Mouse (Mus musculus) granulocyte monocyte progenitor cell, adult 5-6 weeks (primary cell): ENCODE measurements around the gene Acot11. TPM values are rescaled to one million over a fixed set of nuclear protein-coding genes. Genes with fewer than 3 reads are reported as not detected.
A peak's percentile ranks its signal among the peaks of the same experiment; 100 is the strongest.

Source experiments
- ATAC-seq: replicated peaks from 2 replicates; pipeline ENCODE4 v1.8.0; 2016; ENCODE audit warnings: mild to moderate bottlenecking, moderate TSS enrichment, inconsistent platforms; ENCODE audit not compliant: poor library complexity, severe bottlenecking
- total RNA-seq, 2 experiments: library from RNA; stranded (forward) in 1 of 2; stranded (reverse) in 1 of 2; fragments of 200-712, 200-1000 nt in 1 of 2; fragments of >200 nt in 1 of 2; fragmentation: Nextera tagmentation in 1 of 2; gene quantifications; 2 replicates each; pipeline ENCODE4 v1.2.3; 2014 to 2017

The Acot11 gene
- total RNA-seq (2014; fragmentation: Nextera tagmentation): 5.0 and 5.9 TPM in 2 replicates
- 2.2 and 4.9 TPM in 2 replicates for total RNA-seq (2017)

- ATAC-seq: peak; percentile 48
Measured at GRCm38 (mm10) chr4:106804910-106805274, at the start of gene Acot11. TSS of gene Acot11 (minus strand) at chr4:106804998.

DNA sequence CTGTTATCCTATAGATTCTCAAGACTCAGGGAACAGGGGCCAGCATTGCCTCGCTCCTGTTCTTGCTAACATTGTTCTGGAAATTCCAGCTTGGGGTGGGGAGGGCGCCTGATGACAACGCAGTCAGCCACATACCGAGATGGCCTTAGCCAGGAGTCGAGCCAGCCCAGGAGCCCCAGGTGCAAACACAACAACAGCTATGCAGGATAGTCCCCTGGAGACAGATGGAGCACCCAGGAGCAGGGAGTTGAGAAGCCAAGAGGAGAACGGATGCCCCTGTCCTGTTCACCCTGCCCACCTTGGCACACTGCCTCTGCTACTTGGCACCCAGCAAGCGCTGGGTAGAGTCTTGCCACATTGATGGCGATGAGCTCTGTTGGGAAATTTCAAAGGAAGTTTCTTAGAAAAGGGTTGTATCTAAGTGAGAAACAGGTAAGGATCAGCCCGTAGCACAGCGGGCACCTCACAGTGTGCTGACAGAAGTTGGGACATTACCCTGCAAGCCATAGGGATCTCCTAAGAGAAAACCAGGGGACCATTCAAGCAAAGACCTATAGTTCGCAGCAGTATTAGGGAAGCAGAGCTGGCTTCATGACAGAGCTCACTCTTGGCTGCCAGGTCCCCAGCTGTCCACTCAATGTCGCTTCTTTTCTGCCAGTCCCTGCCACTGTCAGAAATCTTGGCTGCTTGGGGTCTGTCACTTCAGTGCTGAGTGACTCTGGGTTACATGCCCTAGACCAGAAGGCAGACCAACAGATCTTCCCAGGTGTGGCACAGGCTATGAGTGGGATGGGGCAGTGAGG lies 43.7 kb upstream of the Acot11 start:
- ATAC-seq: no peak

DNA sequence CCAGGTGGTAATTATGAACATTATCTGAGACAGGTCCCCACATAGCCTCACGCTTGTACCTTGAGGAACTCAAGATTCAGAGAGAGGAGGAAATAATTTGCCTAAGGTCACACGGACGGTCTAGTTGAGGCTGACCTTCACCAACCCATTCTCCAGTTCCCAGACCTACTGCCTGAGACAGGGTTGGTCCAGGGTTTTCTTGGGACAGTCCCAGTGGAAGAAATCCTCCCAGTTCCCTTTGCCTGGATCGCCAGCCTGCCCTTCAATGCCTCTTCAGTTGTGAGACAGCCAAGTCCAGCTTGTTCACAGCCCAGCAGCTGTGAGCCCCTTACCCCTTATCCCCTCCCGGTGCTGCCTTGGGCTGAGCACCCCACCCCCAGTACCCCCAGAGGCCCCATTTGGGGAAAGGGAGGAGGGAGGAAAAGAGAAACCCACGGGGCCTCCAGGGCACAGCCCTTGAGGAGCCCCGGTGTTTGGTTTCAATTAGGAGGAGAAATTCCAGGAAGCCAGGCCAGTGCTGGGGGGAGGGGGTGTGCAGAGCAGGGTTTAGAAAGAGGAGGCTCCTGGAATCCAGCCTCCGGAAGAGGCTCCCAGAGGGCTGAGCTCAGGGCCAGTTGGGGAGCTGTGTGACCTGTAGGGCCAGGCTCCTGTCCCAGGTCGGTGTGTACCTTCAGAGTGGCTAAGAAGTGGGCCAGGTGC lies 42.9 kb upstream of the Acot11 start:
- no peak for ATAC-seq

DNA sequence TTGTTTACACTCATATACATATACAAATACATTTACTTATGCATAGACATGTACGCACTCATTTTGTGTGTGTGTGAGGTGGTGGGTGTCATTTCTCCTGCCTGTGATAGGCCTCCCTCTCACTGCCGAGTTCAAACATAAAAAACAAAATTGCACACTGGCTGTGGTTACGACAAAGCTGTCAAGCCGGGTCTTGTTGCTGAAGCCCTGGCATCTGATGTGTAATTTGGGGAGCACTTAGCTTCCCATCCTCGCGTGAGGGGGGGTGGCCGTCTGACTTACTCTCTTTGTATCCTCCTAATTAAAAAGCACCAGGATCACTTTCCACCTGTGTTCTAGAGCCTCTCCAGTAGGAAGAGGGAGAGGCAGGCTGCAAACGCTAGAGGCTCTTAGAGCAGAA lies 37.8 kb upstream of the Acot11 start:
- no peak for ATAC-seq

GRCm38 (mm10) chr4:106841856-106842255 lies 37.1 kb upstream of the Acot11 start:
- ATAC-seq: no peak

- no peak for ATAC-seq
Measured at GRCm38 (mm10) chr4:106841303-106841702, 36.5 kb upstream of the Acot11 start.

DNA sequence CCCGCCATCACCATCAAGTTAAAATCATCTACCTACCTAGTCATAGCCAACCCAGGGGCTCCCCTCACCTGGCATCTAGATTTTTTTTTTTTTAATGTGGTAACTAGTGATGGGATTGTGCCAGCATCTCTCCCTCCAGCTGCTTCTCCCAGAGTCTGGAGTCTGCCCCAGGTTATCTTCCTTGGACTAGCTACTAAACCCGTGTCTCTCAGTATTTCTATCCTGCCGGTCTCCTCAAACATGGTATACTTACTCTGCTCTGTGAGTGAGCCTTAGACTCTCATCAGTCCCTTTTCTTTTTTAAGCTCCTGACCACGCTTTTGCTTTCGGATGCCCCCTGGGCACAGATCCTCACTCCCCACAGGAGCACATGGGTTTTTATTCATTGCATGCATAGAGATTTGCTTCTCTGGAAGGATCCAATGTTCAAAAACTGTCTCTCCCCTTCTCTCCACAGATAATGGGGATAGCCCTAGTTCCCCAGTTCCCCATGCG lies 35.9 kb upstream of the Acot11 start:
- ATAC-seq: no peak

GRCm38 (mm10) chr4:106839964-106840611 lies 35.3 kb upstream of the Acot11 start:
- peak; percentile 43 for ATAC-seq

GRCm38 (mm10) chr4:106839254-106839834 lies 34.5 kb upstream of the Acot11 start:
- no peak for ATAC-seq

GRCm38 (mm10) chr4:106838548-106839253 lies 33.9 kb upstream of the Acot11 start:
- ATAC-seq: peak; percentile 83

- peak; percentile 33 for ATAC-seq
Measured at GRCm38 (mm10) chr4:106837964-106838363, 33.2 kb upstream of the Acot11 start.

- ATAC-seq: 0 out of 2 replicates have a peak, but pooled peaks have one; percentile 9
Measured at GRCm38 (mm10) chr4:106837425-106837824, 32.6 kb upstream of the Acot11 start.

DNA sequence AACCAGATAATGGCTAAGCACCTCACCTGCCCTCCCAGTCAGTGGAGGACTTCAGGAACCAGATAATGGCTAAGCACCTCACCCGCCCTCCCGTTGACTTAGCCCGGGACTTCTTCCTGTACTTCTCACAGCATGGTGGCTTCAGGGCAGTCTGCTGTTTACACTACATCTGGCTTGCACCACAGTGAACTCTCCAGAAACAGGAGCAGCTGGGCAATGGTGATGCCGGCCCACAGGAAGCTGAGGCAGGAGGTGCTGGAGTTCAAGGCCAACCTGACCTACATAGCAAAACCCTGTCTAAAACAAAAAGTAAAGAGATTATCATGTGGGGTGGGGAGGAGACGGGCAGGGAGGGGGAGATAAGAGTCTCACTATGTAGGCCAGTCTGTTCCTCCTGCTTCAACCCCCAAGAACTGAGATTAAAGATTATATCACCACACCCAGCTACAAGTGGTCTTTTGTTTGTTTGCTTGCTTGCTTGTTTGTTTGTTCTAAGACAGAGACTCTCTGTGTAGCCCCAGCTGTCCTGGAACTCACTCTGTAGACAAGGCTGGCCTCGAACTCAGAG lies 25.8 kb upstream of the Acot11 start:
- no peak for ATAC-seq

DNA sequence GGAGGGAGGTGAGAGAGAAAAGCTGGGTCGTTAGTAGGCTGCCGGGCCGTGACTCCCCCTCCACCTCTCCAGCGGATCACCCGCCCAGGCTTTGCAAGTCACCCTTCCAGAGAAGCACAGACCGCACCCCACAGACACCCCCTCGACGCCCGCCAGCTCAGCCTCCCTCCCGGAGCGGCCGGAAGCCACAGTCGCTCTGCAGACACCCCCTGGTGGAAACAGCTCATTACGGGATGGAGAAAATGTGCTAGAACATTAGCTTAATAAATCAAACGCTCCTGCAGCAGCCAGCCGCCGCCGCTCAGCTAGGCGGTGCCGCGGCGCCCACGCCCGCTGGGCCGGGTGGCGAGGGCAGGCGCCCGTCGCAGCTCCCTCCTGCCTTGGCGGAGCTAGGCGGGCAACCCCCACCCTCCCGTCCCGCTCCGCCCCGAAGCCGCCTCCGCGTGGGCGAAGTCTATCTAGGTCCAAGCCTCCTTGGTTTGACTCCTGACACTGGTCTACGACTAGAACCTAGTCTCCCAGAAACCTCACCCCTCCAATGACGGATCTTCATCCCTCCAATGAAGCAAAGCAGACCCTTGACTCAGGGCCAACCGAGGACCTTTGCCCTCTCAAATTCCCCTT lies 23.1 kb upstream of the Acot11 start:
- peak; percentile 98 for ATAC-seq

DNA sequence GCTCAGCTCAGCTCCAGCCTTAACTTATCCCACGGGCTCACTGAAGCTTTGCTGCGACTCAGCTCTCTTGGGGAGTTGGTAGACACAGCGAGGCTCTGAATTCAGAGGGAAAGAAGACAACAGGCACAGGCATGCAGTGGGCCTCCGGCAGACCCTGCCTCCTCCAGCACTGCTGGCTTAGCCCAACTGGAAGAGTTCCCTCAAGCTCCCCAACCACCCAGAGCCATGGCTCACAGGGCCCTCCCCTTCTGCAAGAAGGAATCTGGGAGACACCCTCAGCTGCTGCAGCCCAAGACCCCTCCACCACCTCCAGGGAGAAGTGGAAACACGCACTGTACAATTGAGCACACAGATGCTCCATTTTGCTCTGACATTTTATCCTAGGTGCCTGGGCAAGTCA lies 20.4 kb upstream of the Acot11 start:
- no peak for ATAC-seq

- no peak for ATAC-seq
Measured at GRCm38 (mm10) chr4:106819404-106819803, 14.6 kb upstream of the Acot11 start.

GRCm38 (mm10) chr4:106818332-106818731 lies 13.5 kb upstream of the Acot11 start:
- ATAC-seq: no peak

DNA sequence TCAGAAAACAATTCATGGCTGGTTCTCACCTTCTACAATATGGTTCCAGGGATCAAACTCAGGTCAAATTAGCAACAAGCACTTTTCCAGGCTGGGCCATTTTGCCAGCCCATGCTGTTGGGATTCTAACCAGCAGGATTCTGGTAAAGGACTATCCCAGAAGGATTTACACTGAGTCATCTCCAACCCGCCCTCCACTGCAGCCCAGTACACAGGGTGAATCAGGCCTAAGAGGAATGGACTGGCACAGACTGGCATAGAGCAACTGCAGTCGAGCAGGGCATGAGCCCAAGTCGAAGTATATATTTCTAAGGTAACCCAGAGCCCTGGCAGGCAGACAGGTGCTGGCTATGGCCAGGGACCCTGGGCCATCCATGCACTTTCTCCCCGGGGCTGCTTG lies 12.2 kb upstream of the Acot11 start:
- no peak for ATAC-seq
